Mouse (Mus musculus): Measurements from ENCODE around the gene Gm6899.

The Gm6899 gene

DNA sequence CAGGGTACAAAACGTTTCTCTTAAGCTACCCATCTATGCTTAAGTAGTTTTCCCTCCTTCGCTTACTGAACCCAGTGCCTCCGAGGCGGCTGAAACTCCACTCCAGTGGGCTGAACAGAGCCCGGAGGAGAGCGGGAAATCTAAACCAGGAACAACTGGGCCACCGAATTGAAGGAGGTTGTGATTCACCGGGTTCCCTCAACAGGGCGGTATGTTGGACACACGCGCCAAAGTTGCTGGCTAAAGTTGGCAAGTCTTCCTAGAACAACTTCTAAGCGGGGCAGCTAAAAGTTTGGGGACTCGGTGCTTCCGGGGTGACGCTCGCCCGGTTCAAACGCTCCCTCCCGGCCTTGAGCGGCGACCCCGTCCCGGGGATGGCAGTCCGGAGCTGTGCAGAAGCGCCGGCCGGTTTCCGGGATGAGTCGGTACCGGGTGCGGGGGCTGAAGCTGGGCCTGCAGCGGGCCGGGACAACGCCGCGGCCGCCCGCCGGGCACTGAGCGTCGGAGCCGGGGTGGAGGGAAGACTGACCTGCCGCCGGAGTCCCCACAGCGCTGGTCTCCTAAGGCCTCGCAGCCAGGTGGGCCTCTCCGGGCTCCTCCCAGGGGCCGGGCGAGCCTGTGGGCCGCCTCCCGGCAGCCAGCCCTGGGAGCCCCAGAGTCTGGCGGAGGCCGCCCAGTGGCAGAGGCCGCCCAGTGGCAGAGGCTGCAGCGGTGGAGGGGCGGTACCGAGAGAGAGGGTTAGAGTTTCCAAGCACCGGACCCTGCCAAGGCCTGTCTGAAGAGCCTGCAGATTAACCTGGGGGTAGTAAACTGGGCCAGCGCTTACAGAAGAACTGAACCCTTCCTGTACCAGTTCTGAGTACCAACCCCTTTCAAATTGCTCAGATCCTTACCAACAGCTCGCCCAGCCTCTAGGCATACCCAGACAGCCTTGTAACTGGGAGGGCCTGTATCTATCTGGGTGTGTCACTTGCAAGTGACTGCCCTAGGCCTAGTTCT is at the start of gene Gm6899, which contains the start of gene Vrk2:
TSS of gene Gm6899 (plus strand) at position 181 of the 999 bp plus-strand sequence.
TSS of gene Vrk2 (minus strand) at position 939 of the 999 bp plus-strand sequence.
- no peak for DNase-seq (ENCODE audit: low read depth, low spot score)

DNA sequence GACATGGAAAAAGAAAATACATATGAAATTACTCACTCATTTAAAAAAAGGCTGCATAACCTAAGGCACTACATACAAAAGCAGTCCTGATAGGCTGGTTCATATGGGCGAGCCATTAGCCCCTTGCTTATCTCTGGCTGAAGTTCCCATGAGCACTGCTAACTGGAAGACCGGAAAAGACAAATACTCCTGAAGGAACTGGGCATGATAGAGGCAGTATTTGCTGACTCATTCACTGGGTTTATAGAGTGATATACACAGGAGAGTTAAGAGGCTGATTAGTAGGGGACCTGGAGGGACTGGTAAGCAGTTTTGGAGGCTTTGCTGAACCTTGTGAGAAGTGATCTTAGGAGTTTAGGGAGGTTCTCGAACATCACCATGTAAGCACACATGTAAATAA is 41.5 kb upstream of the Gm6899 start:
- DNase-seq (ENCODE audit: low read depth, low spot score) = no peak

DNA sequence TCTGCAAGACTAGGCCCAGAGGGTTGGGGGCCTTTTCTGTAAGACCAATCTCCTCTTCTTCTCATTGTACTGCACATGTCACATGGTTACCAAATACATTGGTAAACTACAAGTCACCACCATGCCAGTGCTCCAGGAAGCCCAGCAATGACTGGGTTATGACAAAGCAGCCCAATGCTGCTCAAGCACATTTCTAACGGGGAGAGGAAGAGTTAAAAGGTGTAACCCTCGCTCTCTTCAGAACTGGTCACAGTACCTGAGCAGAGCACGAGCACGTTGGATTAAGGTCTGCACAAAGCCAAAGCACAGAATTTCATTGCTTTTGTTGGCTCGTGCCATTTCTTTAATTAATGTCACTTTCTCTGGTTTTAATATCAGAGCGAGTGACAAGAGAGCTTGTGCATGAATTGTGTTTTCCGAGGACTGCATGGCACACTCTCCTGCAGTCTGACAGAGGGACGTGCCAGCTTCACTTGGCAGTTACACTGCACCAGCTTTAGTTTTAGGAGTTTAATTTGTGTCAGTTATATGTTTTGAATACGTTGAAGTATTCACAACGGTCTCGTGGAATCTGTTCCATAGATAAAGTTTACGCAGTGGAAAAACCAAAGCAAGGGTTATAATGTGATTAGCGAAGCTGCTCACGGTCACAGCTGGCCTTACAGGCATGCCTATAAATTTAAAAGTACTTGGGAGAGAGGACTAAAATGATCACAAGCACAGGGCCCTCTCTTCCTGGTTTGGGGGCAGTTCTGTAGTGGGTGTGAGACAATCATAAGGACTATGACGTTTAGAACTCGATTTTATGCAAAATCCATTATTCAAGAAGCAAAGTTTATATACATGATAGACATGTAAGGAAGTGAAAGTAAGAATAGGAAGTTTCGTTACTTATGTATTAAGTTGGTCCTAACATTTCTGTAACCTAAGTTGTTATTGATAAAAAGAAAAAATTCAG is 7.4 kb upstream of the Gm6899 start:
- no peak for DNase-seq (ENCODE audit: low read depth, low spot score)

DNA sequence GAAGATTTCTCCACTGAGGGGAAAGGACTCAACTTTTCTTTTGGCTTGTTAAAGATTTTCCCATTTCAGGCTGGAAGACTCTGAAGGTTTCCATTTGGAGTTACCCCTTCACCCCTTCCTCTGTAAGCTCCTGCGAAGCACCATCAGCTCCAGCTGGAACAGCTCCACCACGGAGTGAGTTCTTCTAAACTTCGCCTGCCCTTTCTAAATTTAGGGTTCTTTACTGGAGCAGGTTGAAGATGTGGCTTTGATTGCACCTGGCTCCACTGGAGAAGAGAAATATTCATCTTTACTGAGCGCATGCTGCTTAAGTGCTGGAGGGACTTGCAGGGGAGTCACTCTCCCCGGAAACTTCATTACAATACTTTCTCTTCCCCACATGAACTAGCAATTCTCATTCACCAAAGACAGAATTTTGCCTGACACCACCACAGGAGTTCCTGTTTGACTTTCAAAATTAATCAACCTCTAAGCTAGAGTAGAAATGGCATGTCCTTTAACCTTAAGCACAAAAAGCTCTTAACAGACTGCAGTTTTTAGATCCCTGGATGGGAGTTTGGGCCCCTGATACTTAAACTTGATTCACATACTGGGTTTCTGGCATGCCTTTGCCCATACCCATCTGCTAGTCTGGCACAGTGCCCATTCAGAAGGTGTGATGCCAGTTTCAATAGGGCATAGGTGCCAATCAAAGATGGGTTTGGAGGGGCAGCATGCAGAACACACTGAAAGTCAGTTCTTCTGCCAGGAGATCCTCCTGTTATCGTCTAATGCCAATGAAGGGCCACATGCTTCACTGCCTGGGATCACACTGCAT is 6.5 kb upstream of the Gm6899 start:
- no peak for DNase-seq (ENCODE audit: low read depth, low spot score)

DNA sequence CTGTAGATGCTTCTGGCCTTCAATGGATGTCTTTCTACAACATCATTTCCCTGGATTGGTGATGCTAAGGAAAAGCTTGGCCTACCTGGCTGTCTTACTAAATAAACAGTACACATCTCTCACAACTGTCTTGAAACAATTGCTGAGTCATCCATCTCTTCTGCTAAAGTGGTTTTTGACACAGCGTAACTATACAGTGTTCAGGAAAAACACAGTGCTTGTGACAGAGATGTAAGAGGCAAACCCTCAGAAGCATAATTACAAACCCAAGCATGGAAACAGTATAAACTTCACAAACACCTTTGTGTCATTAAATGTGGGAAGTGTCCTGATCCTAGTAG is 5.9 kb upstream of the Gm6899 start:
- DNase-seq (ENCODE audit: low read depth, low spot score) = no peak

DNA sequence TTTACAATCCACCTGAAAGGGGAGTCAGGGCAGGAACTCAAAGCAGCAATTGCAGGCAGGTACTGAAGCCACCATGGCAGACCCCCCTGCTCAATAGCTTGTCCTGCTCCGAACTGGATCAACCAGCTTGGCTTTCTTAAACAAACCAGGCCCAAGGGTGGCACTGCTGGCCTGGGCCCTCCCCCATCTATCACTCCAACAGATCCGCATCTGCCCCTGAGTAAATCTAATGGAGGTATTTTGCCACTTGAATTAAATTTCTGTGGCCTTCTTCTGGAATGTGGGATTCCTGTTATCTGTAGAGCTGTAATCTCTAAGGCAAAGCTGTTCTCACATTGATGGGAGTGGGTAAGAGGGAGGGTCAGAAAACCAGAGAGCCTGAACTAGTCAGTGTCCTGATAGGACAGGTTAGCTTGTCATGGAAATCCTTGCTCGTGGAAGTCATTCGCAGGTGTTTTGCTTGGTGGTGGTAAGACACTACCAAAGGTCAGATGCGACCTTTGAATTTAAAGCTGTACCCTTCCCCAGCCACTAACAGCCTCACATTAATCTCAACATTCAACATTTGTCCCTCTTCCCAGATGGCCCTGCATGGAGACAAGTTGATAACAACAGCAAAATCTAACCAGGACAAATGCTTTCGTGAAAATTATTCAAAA is 517 bp upstream of the Gm6899 start:
- no peak for DNase-seq (ENCODE audit: low read depth, low spot score)

DNA sequence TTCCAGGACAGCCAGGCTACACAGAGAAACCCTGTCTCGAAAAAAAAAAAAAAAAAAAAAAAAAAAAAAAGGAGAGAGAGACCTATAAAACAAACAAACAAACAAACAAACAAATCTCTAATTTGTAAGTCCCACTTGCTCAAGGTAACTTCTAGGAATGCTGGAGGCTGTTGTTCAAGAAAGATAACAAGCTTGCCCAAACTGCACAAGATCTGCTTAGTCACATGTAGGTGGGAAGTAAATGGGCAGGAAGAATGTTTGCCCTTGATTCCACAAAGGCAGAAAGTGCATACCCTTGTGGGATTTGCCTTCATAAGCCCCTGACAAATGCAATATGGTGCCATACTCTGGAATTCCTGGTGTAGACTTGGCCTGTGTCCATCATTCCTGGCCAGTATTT is 1.4 kb downstream of the Gm6899 start:
- no peak for DNase-seq (ENCODE audit: low read depth, low spot score)

DNA sequence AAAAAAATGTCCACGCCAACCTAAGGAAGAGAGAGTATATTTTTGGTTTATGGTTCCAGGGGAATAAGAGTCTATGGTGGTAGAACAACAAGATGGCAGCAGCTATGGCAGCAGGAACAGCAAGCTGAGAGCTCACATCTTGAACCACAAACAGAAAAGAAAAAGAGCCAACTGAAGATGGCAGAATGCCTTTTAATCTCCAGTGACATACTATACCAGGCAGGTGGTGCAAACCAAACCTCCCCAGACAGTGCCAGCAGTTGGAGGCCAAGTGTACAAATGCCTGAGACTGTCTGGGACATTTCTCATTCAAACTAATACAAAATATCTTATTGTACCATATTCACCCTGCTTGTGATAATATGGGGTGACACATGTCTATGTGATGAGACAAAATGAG is 3.1 kb downstream of the Gm6899 start:
- no peak for DNase-seq (ENCODE audit: low read depth, low spot score)

DNA sequence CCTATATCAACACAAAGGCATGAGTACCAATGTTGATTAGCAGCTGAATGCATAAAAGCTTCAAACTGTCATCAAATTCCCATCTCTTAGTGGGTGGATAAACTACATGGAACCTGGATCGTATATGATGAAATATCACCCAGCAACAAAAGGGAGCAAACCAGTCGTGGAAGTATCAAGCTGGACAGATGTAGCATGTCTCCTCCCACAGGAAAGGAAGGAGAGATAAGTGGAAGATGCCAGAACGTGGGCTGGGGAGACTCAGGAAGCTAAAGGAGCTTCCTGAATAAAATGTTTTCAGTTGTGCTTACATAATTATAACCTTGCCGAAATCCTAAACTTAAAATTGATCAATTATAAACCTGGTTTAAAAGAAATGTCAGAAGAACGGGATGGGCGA is 4.1 kb downstream of the Gm6899 start:
- no peak for DNase-seq (ENCODE audit: low read depth, low spot score)

DNA sequence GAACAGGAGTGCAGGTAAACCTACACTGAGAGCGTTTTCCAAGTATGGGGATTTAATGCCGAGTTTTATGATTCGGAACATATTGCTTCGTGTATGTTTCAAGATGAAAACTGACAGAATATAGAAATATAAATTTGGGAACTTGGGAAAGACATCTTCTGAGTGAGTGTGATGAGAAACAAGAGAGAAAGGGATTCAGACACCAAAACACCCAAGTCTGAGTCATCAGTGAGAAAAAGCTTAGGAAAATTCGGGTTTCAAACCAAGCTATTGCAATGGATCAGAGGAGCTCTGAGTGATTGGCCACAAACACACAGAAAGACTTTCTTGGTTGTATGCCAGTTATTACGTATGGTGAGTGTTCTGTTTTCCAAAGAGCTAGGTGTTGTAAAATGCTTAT is 4.7 kb downstream of the Gm6899 start:
- no peak for DNase-seq (ENCODE audit: low read depth, low spot score)

DNA sequence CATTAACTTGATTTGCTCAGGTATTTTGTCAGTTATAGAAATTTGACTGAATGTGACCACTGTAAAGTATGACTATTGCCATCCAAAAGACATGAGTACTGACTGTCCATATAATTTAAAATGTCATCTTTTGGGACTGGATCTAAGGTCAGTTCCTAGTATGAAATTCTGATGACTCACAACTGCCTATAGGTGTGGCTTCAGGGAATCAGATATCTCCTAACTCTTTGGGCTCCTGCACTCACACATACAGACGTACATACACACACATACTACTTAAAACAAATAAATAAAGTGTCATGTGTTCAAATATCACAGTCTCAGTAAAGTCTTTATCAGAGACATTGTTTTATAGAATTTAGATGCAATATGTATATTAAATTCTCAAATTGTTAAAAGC is 5.8 kb downstream of the Gm6899 start:
- no peak for DNase-seq (ENCODE audit: low read depth, low spot score)

DNA sequence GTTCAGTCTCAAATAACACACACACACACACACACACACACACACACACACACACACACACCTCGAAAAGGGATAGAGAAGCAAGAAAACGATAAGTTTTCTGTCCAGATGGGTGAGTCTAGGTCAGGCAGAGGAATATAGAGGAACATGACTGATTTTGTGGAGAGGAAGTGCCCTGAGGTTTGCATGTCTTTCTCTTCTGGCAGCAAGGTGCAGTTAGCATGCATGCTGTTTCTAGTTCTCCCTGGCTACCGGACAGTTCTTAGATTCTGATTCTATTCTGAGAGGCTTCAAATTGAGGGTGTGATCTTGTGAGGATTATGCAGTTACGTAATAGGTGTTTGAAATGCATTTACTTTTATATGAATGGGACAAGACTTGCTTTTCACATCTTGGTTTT is 7.7 kb downstream of the Gm6899 start:
- DNase-seq (ENCODE audit: low read depth, low spot score) = no peak

DNA sequence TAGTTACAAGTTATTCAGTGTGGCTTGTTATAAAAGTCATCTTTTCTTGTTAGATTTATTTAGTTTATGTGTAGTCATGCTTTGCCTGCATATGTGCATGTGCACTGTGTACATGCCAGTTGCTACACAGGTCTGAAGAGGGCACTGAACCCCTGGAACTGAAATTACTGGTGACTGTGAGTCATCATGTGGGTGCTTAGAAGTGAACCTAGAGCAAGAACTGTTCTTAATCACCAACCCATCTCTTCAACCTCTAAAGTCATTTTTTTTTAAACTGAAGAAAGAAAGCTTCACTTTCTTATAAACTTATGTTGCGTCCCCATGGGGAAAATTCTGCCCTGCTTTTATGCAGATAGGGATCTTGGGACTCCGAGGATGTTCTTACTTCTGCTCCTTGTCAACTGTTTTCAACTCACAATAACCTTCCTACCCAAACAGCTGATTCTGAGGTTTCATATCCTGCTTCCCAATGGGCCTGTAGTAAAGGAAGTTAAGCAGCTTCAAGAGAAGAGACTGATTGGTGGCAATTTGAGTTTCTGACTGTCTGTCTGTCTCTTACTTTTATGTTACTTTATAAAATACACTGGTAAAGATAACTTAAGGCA is 8.6 kb downstream of the Gm6899 start:
- no peak for DNase-seq (ENCODE audit: low read depth, low spot score)

DNA sequence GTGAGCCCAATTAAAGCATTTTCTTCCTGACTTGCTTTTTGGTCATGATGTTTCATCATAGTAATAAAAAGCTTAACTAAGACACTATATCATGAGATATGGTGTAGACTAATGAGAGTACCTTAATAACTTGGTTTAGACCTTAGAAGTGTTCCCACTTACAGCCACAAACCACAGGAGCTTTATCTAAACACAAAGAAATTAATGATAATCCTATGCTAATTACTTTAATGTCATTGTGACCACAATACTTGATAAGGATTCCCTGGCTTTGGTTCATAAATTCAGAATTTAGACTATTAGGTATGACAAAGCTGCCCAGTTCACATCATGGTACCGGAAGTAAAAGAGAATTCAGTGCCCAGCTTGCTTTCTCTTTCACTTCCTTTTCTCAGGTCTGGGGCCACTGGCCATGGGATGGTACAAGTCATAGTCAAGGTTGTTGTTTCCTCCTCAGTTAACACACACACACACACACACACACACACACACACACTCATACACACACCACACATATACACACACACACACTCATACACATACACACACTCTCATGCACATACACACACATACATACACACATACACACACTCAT is 11.1 kb downstream of the Gm6899 start:
- no peak for DNase-seq (ENCODE audit: low read depth, low spot score)

DNA sequence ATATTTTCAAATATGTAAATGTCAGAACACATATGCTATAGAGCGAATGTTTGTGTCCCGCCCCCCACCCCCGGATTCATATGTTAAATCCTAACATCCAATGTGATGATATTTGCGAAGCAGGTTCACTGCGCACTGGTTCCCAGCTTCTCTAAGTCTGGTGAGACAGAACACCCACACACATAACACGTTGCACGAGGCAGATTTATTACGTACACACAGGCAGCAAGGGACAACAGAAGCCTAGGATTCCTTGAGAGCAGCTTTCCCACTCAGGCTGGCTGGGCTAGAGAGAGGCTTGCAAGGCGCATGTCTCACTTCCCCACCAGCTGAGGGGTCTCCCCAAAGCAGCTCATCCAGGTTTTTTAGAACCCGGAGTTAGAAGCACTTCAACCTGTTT is 15.8 kb downstream of the Gm6899 start:
- no peak for DNase-seq (ENCODE audit: low read depth, low spot score)

DNA sequence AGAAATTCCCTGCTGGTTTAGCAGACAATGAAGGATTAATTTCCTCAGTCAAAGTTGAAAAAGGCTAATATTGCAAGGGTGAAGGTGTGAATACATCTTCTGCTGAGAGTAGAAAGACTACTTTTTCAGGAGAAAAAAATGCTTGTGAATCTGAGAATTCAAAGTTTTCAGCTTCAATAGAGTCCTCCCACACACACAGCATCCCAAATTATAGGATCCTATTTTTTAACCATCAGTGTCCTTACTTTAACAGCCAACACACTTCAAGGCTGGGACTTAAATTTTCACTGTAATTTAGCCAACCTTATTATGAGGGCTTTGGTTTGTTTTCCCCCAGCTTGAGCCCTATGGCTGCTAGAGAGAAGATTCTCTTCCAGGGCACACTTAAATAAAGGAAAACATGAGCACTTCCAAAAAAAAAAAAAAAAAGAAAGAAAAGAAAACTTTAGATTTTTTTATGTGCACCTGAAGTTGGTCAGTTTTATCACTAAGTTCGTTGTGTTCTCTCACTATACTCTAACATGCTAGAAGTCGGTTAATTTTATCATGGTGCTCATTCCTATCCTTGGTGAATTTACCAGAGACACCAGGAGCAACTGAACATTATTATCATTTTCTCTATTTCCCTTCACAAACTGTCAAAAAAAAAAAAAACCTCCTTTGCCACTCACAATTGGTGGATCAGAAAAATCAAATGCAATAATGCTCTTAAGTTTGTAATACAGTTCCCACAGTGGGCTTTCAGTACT is 25.6 kb downstream of the Gm6899 start:
- DNase-seq (ENCODE audit: low read depth, low spot score) = no peak

DNA sequence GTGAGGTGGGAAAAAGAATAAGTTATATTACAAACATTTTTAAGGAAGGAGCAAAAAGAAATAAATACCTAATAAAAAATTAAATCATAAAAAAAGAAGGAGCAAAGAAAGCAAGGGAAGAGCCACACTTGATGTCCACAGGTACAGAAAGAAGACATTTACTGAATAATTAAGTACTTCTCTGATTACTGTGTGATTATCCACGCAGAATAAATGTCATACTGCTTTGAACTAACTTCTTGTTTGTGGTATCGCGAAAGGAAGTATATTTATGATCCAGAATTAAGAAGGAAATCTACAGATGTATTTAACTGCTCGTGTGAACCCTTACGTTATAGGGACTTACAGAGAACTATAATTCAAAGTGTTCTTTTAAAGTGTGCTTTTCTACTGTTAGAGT is 29.7 kb downstream of the Gm6899 start:
- no peak for DNase-seq (ENCODE audit: low read depth, low spot score)

DNA sequence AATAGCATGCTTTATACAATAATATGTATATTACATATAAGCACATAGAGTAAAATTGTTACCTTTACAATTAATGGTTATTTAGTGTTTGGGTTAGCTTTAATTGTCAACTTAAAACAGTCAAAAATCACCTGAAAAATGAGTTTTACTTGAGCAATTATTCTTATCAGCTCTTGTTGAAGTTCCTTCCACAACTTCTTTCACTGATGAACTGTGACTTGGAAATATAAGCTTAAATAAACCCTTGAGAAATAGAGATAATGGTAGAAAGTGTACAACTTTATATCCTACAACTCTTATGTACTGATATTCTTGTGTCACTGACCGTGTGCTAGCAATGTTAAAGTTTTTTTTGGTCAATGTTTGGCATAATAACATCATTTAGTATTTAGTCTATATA is 43.2 kb downstream of the Gm6899 start:
- DNase-seq (ENCODE audit: low read depth, low spot score) = no peak

DNA sequence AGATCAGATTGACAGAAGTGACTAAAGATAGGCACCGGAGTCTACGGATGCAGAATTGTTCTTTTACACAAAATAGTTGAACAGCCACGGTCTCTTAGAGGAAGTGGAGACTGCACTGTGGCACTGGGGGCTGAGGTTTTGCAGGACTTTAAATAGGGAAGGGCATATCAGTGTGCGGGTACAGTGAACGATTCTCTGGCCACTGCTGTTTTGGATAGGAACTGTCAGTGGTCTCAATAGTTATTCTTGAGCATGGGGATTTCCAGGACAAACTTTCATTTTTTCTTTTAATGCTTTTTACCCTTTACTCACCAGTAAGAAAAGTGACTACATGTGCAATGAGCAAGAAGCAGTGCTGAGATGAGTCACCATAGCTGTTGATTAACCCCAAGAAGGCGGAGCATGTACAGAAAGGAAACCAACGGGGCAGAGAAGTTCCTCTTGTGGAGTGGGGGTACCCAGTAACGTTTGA is 47.3 kb downstream of the Gm6899 start:
- no peak for DNase-seq (ENCODE audit: low read depth, low spot score)
